Mouse (Mus musculus): ENCODE measurements around the gene Immp2l. TPM values are rescaled to one million over a fixed set of nuclear protein-coding genes. Genes with fewer than 3 reads are reported as not detected.

Immp2l gene
- polyA plus RNA-seq, 1 experiment from 2014 or later, result 10.7 TPM

DNA sequence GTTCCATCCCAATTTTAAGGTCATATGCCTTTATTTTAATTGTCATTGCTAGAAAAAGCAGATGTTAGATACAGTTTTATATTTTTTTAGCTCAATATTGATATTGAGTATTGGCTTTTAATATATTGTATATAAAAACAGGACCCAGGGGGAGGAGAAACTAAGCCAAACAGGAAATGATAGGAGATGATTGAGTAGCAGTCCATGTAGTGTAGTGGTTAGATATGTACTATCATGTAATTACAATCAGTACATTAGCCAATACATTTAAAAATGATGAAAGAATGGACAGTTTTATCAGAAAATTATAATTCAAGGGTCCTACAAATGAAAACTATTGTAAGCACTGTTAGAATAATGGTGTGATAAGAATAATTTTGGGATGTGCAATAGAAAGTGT is 94.5 kb downstream of the Immp2l start:
- Histone ChIP-seq H3K27ac (replicated peaks) (no peak overlapping the region), H3K4me3 (no peak overlapping the region), H3K4me1 (no peaks in the 10 kb centered on the region), H3K36me3 (replicated peaks) (no peaks in the 10 kb centered on the region), H3K9me3 (no peaks in the 10 kb centered on the region), H3K27me3 (replicated peaks; ENCODE audit: low read depth, poor library complexity, severe bottlenecking) (no peaks in the 10 kb centered on the region)
- DNase-seq (ENCODE audit: low spot score), result no peak

DNA sequence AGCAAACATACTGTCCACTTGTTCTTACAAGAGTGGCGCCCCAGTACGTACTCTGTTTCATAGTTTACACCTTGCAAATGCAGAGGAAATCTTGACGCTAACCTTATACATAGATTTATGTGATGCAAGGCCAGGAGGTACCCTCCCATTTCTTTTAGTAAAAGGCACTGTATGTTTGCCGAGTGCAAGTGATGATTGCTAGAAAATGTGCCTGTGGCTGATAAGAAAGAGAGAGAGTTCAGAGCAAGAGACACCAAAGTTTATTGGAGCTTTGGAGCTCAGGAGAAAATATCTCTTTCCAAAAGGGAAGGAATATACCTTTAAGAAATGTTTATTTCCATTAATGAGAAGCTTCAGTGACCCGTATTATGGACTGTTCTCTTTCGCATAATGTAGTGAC is 95.8 kb downstream of the Immp2l start:
- Histone ChIP-seq H3K4me1 (no peaks in the 10 kb centered on the region), H3K9me3 (no peaks in the 10 kb centered on the region), H3K4me3 (no peak overlapping the region), H3K36me3 (replicated peaks) (no peaks in the 10 kb centered on the region), H3K27ac (replicated peaks) (no peak overlapping the region), H3K27me3 (replicated peaks; ENCODE audit: low read depth, poor library complexity, severe bottlenecking) (no peaks in the 10 kb centered on the region)
- no peak for DNase-seq (ENCODE audit: low spot score)
- 89% methylated on average over 6 of the region's 6 CpGs for WGBS

DNA sequence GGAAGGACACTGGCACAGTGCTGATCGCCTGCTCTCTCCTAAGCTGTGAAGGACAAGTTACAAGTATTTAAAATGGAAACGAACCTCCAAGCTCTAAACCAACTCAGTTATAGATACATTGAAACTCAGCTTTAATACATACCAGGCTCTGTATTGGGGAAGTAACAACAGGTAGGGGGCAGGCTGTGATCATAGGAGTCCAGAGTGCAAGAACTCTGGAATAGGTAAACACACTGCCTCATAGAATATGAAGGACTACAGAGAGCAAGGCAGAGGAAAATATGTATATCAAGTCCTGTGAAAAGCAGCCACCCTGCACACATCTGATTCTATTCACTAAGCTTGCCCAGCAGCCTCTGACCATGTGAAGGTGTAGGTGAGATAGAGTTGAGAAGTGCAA is 99.3 kb downstream of the Immp2l start:
- H3K27me3 ChIP-seq (replicated peaks; ENCODE audit: low read depth, poor library complexity, severe bottlenecking), result no peaks in the 10 kb centered on the region
- no peak overlapping the region for H3K4me3 ChIP-seq
- no peaks in the 10 kb centered on the region for H3K4me1 ChIP-seq
- H3K27ac ChIP-seq (replicated peaks), result no peak overlapping the region
- no peaks in the 10 kb centered on the region for H3K9me3 ChIP-seq
- no peaks in the 10 kb centered on the region for H3K36me3 ChIP-seq (replicated peaks)
- no peak for DNase-seq (ENCODE audit: low spot score)
- 84% methylated on average over 2 of the region's 2 CpGs for WGBS

DNA sequence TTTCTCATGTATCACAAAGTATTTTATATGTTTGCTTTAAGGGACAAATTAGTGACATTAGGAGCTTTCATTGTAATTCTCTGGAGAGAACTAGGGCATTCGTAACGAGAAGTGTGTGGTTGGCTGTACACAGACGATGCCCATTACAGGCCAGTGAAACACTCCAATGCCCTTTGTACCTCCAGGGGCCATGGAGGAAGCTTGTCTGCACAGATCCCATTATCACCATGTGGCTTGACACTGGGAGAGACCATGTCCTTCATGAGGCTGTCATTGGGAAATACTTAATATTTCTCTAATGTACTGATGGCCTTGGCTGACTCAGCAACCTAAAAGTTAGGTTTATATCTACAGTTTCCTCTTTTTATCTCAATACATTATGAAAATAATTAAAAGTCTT is 111.0 kb downstream of the Immp2l start:
- 66% methylated on average over 3 of the region's 3 CpGs for WGBS
- no peak for DNase-seq (ENCODE audit: low spot score)
- no peaks in the 10 kb centered on the region for H3K27me3 ChIP-seq (replicated peaks; ENCODE audit: low read depth, poor library complexity, severe bottlenecking)
- no peaks in the 10 kb centered on the region for H3K36me3 ChIP-seq (replicated peaks)
- H3K27ac ChIP-seq (replicated peaks), result no peak overlapping the region
- no peaks in the 10 kb centered on the region for H3K9me3 ChIP-seq
- H3K4me1 ChIP-seq, result no peaks in the 10 kb centered on the region
- no peak overlapping the region for H3K4me3 ChIP-seq

DNA sequence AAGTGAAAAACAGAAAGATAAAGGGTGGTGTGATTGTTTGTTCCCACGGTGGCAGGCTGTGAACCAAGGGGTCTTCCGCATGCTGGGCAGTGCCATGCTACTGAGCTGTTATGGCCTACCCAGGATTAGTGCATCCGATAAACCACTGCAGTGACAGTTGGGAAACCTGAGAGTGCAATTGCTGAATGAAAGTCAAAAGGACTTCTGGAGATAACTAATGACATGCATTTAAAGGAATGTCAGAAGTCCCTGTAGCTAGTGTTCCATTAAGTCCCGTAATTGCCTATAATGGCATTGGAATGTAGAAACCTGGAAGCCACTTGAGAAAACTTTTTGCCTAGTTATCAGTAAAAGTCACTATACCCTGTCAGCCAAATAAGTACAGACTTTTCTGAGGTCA is 135.7 kb downstream of the Immp2l start:
- H3K27ac ChIP-seq (replicated peaks), result no peak overlapping the region
- peaks cover 5% of the 10 kb centered on the region; the same call in 1 of the 2 replicates for H3K4me1 ChIP-seq
- no peak overlapping the region for H3K4me3 ChIP-seq
- no peaks in the 10 kb centered on the region for H3K27me3 ChIP-seq (replicated peaks; ENCODE audit: low read depth, poor library complexity, severe bottlenecking)
- DNase-seq (ENCODE audit: low spot score), result no peak
- H3K9me3 ChIP-seq, result no peaks in the 10 kb centered on the region
- WGBS, result 63% methylated on average over 4 of the region's 4 CpGs
- H3K36me3 ChIP-seq (replicated peaks), result no peaks in the 10 kb centered on the region

DNA sequence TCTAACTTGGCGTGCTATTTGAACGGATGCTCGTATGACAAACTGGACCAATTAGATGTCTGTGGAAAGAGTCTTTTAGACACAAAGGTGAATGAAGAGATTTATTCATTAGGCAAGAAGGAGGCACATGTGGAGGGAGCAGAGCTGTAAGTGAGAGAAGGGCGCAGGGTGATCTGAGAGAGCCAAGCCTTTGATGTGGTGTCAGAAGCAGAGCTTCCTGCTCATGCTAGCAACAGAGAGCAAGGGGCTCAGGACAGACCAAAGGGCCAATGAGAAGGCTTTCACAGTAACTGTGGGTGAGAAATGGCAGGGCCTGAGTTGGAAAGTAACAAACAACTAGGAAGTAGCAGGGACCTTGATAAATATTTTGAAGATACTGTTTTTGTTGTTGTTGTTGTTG is 143.9 kb downstream of the Immp2l start:
- Histone ChIP-seq H3K36me3 (replicated peaks) (no peaks in the 10 kb centered on the region), H3K27me3 (replicated peaks; ENCODE audit: low read depth, poor library complexity, severe bottlenecking) (no peaks in the 10 kb centered on the region), H3K4me1 (no peaks in the 10 kb centered on the region), H3K27ac (replicated peaks) (no peak overlapping the region), H3K9me3 (no peaks in the 10 kb centered on the region), H3K4me3 (no peak overlapping the region)
- WGBS, result 79% methylated on average over 4 of the region's 4 CpGs
- no peak for DNase-seq (ENCODE audit: low spot score)

DNA sequence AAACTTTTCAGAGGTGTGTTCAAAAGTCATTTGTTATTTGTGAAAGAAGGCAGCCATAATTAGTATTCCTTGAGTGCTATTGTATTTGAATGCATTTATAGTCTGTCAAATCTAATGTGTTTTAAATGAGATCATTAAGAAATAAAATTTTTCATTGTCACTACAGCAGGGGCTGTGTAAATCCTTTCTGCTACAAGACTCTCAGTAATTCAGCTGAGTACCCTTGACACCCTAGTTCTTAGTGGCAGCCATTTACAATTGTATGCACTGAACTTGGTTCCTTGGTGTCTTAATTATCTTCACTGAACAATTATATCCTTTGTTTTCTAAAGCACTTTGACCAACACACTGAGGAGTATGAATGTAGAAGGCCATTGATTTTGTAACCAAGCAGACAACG is 146.2 kb downstream of the Immp2l start:
- no peak overlapping the region for H3K27ac ChIP-seq (replicated peaks)
- WGBS, result 67% methylated on average over 1 of the region's 1 CpGs
- H3K9me3 ChIP-seq, result no peaks in the 10 kb centered on the region
- no peak overlapping the region for H3K4me3 ChIP-seq
- no peaks in the 10 kb centered on the region for H3K36me3 ChIP-seq (replicated peaks)
- H3K4me1 ChIP-seq, result no peaks in the 10 kb centered on the region
- H3K27me3 ChIP-seq (replicated peaks; ENCODE audit: low read depth, poor library complexity, severe bottlenecking), result no peaks in the 10 kb centered on the region
- no peak for DNase-seq (ENCODE audit: low spot score)

DNA sequence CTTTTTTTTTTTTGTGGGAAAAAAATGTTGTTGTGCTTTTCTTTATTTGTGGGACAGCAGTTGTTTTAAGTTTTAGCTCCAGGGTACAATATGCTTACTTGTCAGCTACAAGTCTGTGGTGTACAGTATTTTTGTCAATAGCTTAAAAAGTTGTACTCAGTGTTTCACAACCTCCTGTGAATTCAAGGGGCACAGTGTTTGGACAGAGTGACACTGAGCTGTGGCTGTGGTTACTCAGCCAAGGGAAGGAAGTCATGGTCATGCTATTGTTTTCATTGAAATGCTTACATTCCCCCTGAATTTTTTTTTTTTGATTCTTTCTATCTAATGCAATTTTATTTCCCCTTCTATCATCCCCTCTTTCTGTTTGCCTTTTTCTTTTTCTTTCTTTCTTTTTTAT is 159.0 kb downstream of the Immp2l start:
- Histone ChIP-seq H3K4me1 (no peaks in the 10 kb centered on the region), H3K27me3 (replicated peaks; ENCODE audit: low read depth, poor library complexity, severe bottlenecking) (no peaks in the 10 kb centered on the region), H3K4me3 (no peak overlapping the region), H3K27ac (replicated peaks) (no peak overlapping the region), H3K36me3 (replicated peaks) (no peaks in the 10 kb centered on the region), H3K9me3 (no peaks in the 10 kb centered on the region)
- DNase-seq (ENCODE audit: low spot score), result no peak

DNA sequence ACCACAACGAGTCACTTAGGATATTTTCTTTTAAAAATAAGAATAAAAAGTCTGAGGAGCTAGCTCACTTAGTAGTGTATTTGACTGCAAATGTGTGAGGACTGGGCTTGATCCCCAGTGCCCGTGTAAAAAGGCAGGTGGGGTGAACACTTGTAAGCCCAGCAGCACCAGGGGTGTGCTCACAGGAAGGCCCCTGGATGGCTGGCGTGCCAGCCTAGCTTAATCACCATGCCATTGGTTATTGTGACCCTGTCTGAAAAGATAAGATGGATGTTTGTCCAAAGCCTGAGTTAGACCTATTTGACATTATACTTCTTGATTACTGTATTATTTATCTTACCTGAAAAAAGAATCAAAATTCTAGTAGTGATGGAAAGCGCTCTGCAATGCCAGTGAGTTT is 161.2 kb downstream of the Immp2l start:
- no peak for DNase-seq (ENCODE audit: low spot score)
- 85% methylated on average over 4 of the region's 4 CpGs for WGBS

DNA sequence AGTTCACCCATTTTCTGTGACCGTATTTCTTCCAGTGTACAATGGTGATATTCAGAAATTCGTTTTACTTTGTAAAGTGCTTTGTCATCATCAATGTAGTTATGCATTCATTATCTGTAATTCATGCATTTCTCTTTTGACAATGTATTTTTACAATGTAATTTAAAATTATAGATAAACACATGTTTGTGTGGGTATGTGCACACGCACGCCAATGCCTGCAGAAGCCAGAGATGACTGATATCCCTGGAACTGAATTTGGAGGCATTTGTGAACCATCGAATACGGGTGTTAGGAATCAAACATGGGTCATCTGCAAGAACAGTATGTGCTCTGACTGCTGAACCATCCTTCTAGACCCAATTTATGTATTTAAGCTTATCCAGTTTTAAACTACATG is 161.6 kb downstream of the Immp2l start:
- Histone ChIP-seq H3K4me3 (no peak overlapping the region), H3K4me1 (no peaks in the 10 kb centered on the region), H3K36me3 (replicated peaks) (no peaks in the 10 kb centered on the region), H3K9me3 (no peaks in the 10 kb centered on the region), H3K27ac (replicated peaks) (no peak overlapping the region), H3K27me3 (replicated peaks; ENCODE audit: low read depth, poor library complexity, severe bottlenecking) (no peaks in the 10 kb centered on the region)
- 94% methylated on average over 6 of the region's 6 CpGs for WGBS
- no peak for DNase-seq (ENCODE audit: low spot score)

More for the DNA sequence above, 161.2 kb downstream of the Immp2l start:
- Histone ChIP-seq H3K4me1 (no peaks in the 10 kb centered on the region), H3K27ac (replicated peaks) (no peak overlapping the region), H3K27me3 (replicated peaks; ENCODE audit: low read depth, poor library complexity, severe bottlenecking) (no peaks in the 10 kb centered on the region), H3K4me3 (no peak overlapping the region), H3K36me3 (replicated peaks) (no peaks in the 10 kb centered on the region), H3K9me3 (no peaks in the 10 kb centered on the region)

DNA sequence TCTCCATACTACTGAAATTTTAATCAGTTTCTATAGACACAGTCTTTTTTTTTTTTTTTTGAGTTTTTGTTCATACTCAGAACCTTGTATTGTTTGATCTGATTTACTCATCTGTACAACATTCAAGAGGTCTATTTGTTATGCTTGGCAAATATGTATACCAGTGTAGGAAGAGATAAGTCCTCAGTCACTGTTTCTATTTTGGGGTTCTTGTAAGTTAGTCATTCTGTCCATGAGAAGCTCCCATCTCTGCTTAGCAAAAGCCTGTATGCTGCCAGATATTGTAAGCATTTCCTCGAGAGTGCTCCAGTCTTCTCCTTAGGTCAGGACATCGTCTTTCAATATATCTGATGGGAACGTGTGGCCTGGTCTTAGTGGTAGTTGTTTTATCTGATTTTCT is 168.9 kb downstream of the Immp2l start:
- 79% methylated on average over 3 of the region's 3 CpGs for WGBS
- Histone ChIP-seq H3K27ac (replicated peaks) (no peak overlapping the region), H3K4me1 (no peaks in the 10 kb centered on the region), H3K36me3 (replicated peaks) (no peaks in the 10 kb centered on the region), H3K9me3 (no peaks in the 10 kb centered on the region), H3K4me3 (no peak overlapping the region), H3K27me3 (replicated peaks; ENCODE audit: low read depth, poor library complexity, severe bottlenecking) (no peaks in the 10 kb centered on the region)
- DNase-seq (ENCODE audit: low spot score), result no peak

DNA sequence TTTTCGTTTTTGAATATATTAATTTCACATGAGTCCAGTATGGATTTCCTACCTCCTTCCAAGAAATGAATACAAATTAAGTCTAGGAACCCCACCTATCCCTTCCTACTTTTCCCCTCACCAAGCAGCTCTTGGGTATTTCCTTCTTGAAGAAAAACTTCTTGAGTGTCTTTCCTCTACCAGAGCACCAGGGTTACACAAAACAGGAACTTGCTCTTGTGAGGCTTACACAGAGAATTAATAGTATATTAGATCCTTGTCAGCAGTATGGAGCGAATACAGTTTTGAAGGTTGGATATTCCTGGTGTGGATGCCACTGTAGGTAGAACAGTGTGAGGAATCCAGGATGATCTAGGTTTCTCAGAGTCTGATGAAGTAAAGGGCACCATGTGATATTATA is 172.5 kb downstream of the Immp2l start:
- Histone ChIP-seq H3K4me1 (no peaks in the 10 kb centered on the region), H3K9me3 (no peaks in the 10 kb centered on the region), H3K4me3 (no peak overlapping the region), H3K27me3 (replicated peaks; ENCODE audit: low read depth, poor library complexity, severe bottlenecking) (no peaks in the 10 kb centered on the region), H3K27ac (replicated peaks) (no peak overlapping the region), H3K36me3 (replicated peaks) (no peaks in the 10 kb centered on the region)
- DNase-seq (ENCODE audit: low spot score), result no peak
- 90% methylated on average over 2 of the region's 2 CpGs for WGBS

DNA sequence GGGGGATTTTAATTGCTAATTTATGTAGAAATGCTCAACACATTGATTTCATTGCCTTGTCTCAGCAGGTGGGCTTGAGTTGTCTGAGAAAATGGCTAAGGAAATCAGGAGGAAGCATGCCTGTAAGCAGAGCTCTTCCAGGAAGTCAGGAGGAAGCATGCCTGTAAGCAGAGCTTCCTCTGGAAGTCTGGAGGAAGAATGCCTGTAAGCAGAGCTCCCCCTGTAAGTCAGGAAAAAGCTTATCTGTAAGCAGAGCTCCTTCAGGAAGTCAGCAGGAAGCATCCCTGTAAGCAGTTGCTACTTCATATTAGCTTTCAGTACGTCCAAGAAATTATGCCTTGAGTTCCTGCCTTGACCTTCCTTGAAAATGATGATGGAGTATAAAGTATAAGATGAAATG is 191.3 kb downstream of the Immp2l start:
- Histone ChIP-seq H3K27me3 (replicated peaks; ENCODE audit: low read depth, poor library complexity, severe bottlenecking) (no peaks in the 10 kb centered on the region), H3K36me3 (replicated peaks) (no peaks in the 10 kb centered on the region), H3K4me3 (no peak overlapping the region), H3K9me3 (no peaks in the 10 kb centered on the region), H3K27ac (replicated peaks) (no peak overlapping the region), H3K4me1 (no peaks in the 10 kb centered on the region)
- DNase-seq (ENCODE audit: low spot score), result no peak
- 40% methylated on average over 1 of the region's 1 CpGs for WGBS

DNA sequence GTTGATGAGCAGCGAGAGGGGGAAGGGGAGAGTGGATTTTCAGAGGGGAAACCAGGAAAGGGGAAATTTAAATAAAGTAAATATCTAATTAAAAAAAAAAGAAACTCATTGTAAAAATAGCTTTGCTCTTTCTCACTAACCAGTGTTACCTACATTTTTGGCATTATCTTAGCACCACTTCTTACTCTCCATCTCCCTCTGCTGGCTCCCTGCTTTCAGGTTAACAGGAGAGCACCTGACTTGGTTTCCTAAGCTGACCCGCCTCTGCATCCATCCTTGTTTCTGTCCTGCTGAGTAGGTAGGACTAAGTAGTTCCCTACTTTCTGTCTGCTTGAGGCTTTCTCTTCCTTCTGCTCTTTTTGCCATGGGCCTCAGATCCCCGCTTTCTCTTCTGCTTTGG is 198.0 kb downstream of the Immp2l start:
- Histone ChIP-seq H3K9me3 (no peaks in the 10 kb centered on the region), H3K36me3 (replicated peaks) (no peaks in the 10 kb centered on the region), H3K27me3 (replicated peaks; ENCODE audit: low read depth, poor library complexity, severe bottlenecking) (0 out of 2 replicates have a peak, but pooled peaks cover 5% of the 10 kb centered on the region), H3K4me3 (no peak overlapping the region), H3K4me1 (peaks cover 13% of the 10 kb centered on the region), H3K27ac (replicated peaks) (no peak overlapping the region)
- 62% methylated on average over 3 of the region's 3 CpGs for WGBS
- DNase-seq (ENCODE audit: low spot score), result no peak

All from embryonic facial prominence, embryonic 10.5 days (tissue).